Mouse (Mus musculus): ENCODE measurements around the gene Nedd8. TPM values are rescaled to one million over a fixed set of nuclear protein-coding genes. Genes with fewer than 3 reads are reported as not detected.

The Nedd8 gene
- polyA plus RNA-seq, 1 experiment from 2014 or later, result 573 TPM

GRCm38 (mm10) chr14:55615876-55616275, 56.0 kb downstream of the Nedd8 start:
- no peak for ATAC-seq (ENCODE audit: insufficient read depth, low FRiP score, low TSS enrichment)
- WGBS, result 53% methylated on average over 2 of the region's 2 CpGs
- no peak overlapping the region for H3K27ac ChIP-seq (ENCODE audit: low read depth, low read length)

GRCm38 (mm10) chr14:55614565-55615178, 57.3 kb downstream of the Nedd8 start:
- 78% methylated on average over 7 of the region's 7 CpGs for WGBS
- Histone ChIP-seq H3K4me2 (ENCODE audit: low read depth) (no peak overlapping the region), H3K27ac (ENCODE audit: low read depth, low read length) (no peak overlapping the region), H3K27me3 (ENCODE audit: control insufficient read depth, insufficient read depth, low read length) (no peaks in the 10 kb centered on the region), H3K4me1 (ENCODE audit: control insufficient read depth, insufficient read depth, low read length) (no peaks in the 10 kb centered on the region; the same call in 1 of the 2 replicates), H3K4me3 (ENCODE audit: low read depth, low read length) (no peak overlapping the region), H3K9me3 (ENCODE audit: control insufficient read depth, low read length) (no peaks in the 10 kb centered on the region), H3K36me3 (ENCODE audit: control insufficient read depth, insufficient read depth, low read length) (no peaks in the 10 kb centered on the region), H3K9ac (ENCODE audit: low read length) (no peak overlapping the region)
- no peak for ATAC-seq (ENCODE audit: insufficient read depth, low FRiP score, low TSS enrichment)
- no peak for DNase-seq (ENCODE audit: low spot score)

More at GRCm38 (mm10) chr14:55615876-55616275, 56.0 kb downstream of the Nedd8 start:
- no peak for DNase-seq (ENCODE audit: low spot score)
- no peaks in the 10 kb centered on the region for H3K36me3 ChIP-seq (ENCODE audit: control insufficient read depth, insufficient read depth, low read length)
- no peak overlapping the region for H3K4me2 ChIP-seq (ENCODE audit: low read depth)
- no peaks in the 10 kb centered on the region for H3K9me3 ChIP-seq (ENCODE audit: control insufficient read depth, low read length)
- H3K4me1 ChIP-seq (ENCODE audit: control insufficient read depth, insufficient read depth, low read length), result no peaks in the 10 kb centered on the region; the same call in 1 of the 2 replicates
- H3K9ac ChIP-seq (ENCODE audit: low read length), result no peak overlapping the region
- H3K27me3 ChIP-seq (ENCODE audit: control insufficient read depth, insufficient read depth, low read length), result no peaks in the 10 kb centered on the region
- no peak overlapping the region for H3K4me3 ChIP-seq (ENCODE audit: low read depth, low read length)

- ATAC-seq (ENCODE audit: insufficient read depth, low FRiP score, low TSS enrichment) (no peak), DNase-seq (ENCODE audit: low spot score) (no peak)
- Histone ChIP-seq H3K27me3 (ENCODE audit: control insufficient read depth, insufficient read depth, low read length) (no peaks in the 10 kb centered on the region), H3K4me3 (ENCODE audit: low read depth, low read length) (no peak overlapping the region), H3K9ac (ENCODE audit: low read length) (no peak overlapping the region), H3K4me2 (ENCODE audit: low read depth) (no peak overlapping the region), H3K9me3 (ENCODE audit: control insufficient read depth, low read length) (no peaks in the 10 kb centered on the region), H3K27ac (ENCODE audit: low read depth, low read length) (no peak overlapping the region), H3K4me1 (ENCODE audit: control insufficient read depth, insufficient read depth, low read length) (no peaks in the 10 kb centered on the region), H3K36me3 (ENCODE audit: control insufficient read depth, insufficient read depth, low read length) (peaks cover under 1% of the 10 kb centered on the region; the same call in 1 of the 2 replicates)
- 82% methylated on average over 6 of the region's 6 CpGs for WGBS
These were observed 58.6 kb downstream of the Nedd8 start for GRCm38 (mm10) chr14:55613346-55613745.

Other genes starting within 250 kb of the Nedd8 start
- 33.2 and 36.5 TPM in 2 replicates for gene Dhrs4, start 193.4 kb downstream of the Nedd8 start, polyA plus RNA-seq (2014; fragmentation: Nextera tagmentation; extraction: Ambion mirVana)
- gene Carmil3, start 181.5 kb downstream of the Nedd8 start, polyA plus RNA-seq (2014; fragmentation: Nextera tagmentation; extraction: Ambion mirVana), result 9.4 and 9.5 TPM in 2 replicates
- gene Cpne6, start 161.7 kb downstream of the Nedd8 start, polyA plus RNA-seq (2014; fragmentation: Nextera tagmentation; extraction: Ambion mirVana), result 0.99 and 1.7 TPM in 2 replicates
- gene Nrl, start 147.1 kb downstream of the Nedd8 start, polyA plus RNA-seq (2014; fragmentation: Nextera tagmentation; extraction: Ambion mirVana), result not detected in 2 replicates
- gene Pck2, start 131.9 kb downstream of the Nedd8 start, polyA plus RNA-seq (2014; fragmentation: Nextera tagmentation; extraction: Ambion mirVana), result 14.5 and 14.7 TPM in 2 replicates
- 84.4 and 85.1 TPM in 2 replicates for gene Dcaf11, start 112.1 kb downstream of the Nedd8 start, polyA plus RNA-seq (2014; fragmentation: Nextera tagmentation; extraction: Ambion mirVana)
- 0.80 TPM in 1 of 2 replicates, not detected in the other for gene A730061H03Rik, start 111.7 kb downstream of the Nedd8 start, polyA plus RNA-seq (2014; fragmentation: Nextera tagmentation; extraction: Ambion mirVana)
- 4.7 and 6.8 TPM in 2 replicates for gene Fitm1, start 96.5 kb downstream of the Nedd8 start, polyA plus RNA-seq (2014; fragmentation: Nextera tagmentation; extraction: Ambion mirVana)
- gene Psme1, start 94.0 kb downstream of the Nedd8 start, polyA plus RNA-seq (2014; fragmentation: Nextera tagmentation; extraction: Ambion mirVana), result 112 and 123 TPM in 2 replicates
- 6.0 and 7.6 TPM in 2 replicates for gene Emc9, start 86.8 kb downstream of the Nedd8 start, polyA plus RNA-seq (2014; fragmentation: Nextera tagmentation; extraction: Ambion mirVana)
- gene Psme2, start 81.0 kb downstream of the Nedd8 start, polyA plus RNA-seq (2014; fragmentation: Nextera tagmentation; extraction: Ambion mirVana), result 188 and 218 TPM in 2 replicates
- gene Rnf31, start 80.4 kb downstream of the Nedd8 start, polyA plus RNA-seq (2014; fragmentation: Nextera tagmentation; extraction: Ambion mirVana), result 10.2 and 13.0 TPM in 2 replicates
- 5.7 and 5.9 TPM in 2 replicates for gene Irf9, start 68.6 kb downstream of the Nedd8 start, polyA plus RNA-seq (2014; fragmentation: Nextera tagmentation; extraction: Ambion mirVana)
- 12.0 and 12.4 TPM in 2 replicates for gene Rec8, start 54.1 kb downstream of the Nedd8 start, polyA plus RNA-seq (2014; fragmentation: Nextera tagmentation; extraction: Ambion mirVana)
- 99.2 and 104 TPM in 2 replicates for gene Ipo4, start 36.2 kb downstream of the Nedd8 start, polyA plus RNA-seq (2014; fragmentation: Nextera tagmentation; extraction: Ambion mirVana)
- 1.0 and 1.6 TPM in 2 replicates for gene Gm49378, start 34.2 kb downstream of the Nedd8 start, polyA plus RNA-seq (2014; fragmentation: Nextera tagmentation; extraction: Ambion mirVana)
- 64.2 and 65.8 TPM in 2 replicates for gene Tm9sf1, start 28.3 kb downstream of the Nedd8 start, polyA plus RNA-seq (2014; fragmentation: Nextera tagmentation; extraction: Ambion mirVana)
- 0.89 and 0.93 TPM in 2 replicates for gene Tssk4, start 21.9 kb downstream of the Nedd8 start, polyA plus RNA-seq (2014; fragmentation: Nextera tagmentation; extraction: Ambion mirVana)
- gene Mdp1, start 11.6 kb downstream of the Nedd8 start, polyA plus RNA-seq (2014; fragmentation: Nextera tagmentation; extraction: Ambion mirVana), result 65.5 and 65.7 TPM in 2 replicates
- 53.1 and 66.7 TPM in 2 replicates for gene Gmpr2, start 183 bp downstream of the Nedd8 start, polyA plus RNA-seq (2014; fragmentation: Nextera tagmentation; extraction: Ambion mirVana)
- gene Tinf2, start 9.7 kb upstream of the Nedd8 start, polyA plus RNA-seq (2014; fragmentation: Nextera tagmentation; extraction: Ambion mirVana), result 50.7 and 61.2 TPM in 2 replicates
- gene Tgm1, start 41.8 kb upstream of the Nedd8 start, polyA plus RNA-seq (2014; fragmentation: Nextera tagmentation; extraction: Ambion mirVana), result 0.37 and 0.57 TPM in 2 replicates
- 26.5 and 29.3 TPM in 2 replicates for gene Rabggta, start 50.1 kb upstream of the Nedd8 start, polyA plus RNA-seq (2014; fragmentation: Nextera tagmentation; extraction: Ambion mirVana)
- gene Dhrs1, start 73.6 kb upstream of the Nedd8 start, polyA plus RNA-seq (2014; fragmentation: Nextera tagmentation; extraction: Ambion mirVana), result 68.6 and 76.8 TPM in 2 replicates
- gene Nop9, start 73.6 kb upstream of the Nedd8 start, polyA plus RNA-seq (2014; fragmentation: Nextera tagmentation; extraction: Ambion mirVana), result 51.9 and 53.8 TPM in 2 replicates
- 0.32 TPM in 1 of 2 replicates, not detected in the other for gene Cideb, start 86.3 kb upstream of the Nedd8 start, polyA plus RNA-seq (2014; fragmentation: Nextera tagmentation; extraction: Ambion mirVana)
- 0.20 and 0.52 TPM in 2 replicates for gene Ltb4r2, start 89.3 kb upstream of the Nedd8 start, polyA plus RNA-seq (2014; fragmentation: Nextera tagmentation; extraction: Ambion mirVana)
- gene Ltb4r1, start 93.8 kb upstream of the Nedd8 start, polyA plus RNA-seq (2014; fragmentation: Nextera tagmentation; extraction: Ambion mirVana), result 0.18 and 0.27 TPM in 2 replicates
- gene Adcy4, start 112.0 kb upstream of the Nedd8 start, polyA plus RNA-seq (2014; fragmentation: Nextera tagmentation; extraction: Ambion mirVana), result 8.9 and 9.0 TPM in 2 replicates
- 14.2 and 16.6 TPM in 2 replicates for gene Ripk3, start 116.7 kb upstream of the Nedd8 start, polyA plus RNA-seq (2014; fragmentation: Nextera tagmentation; extraction: Ambion mirVana)
- 25.9 and 33.7 TPM in 2 replicates for gene Nfatc4, start 151.0 kb upstream of the Nedd8 start, polyA plus RNA-seq (2014; fragmentation: Nextera tagmentation; extraction: Ambion mirVana)
- 15.1 and 16.0 TPM in 2 replicates for gene Nynrin, start 181.9 kb upstream of the Nedd8 start, polyA plus RNA-seq (2014; fragmentation: Nextera tagmentation; extraction: Ambion mirVana)
- gene Cbln3, start 212.3 kb upstream of the Nedd8 start, polyA plus RNA-seq (2014; fragmentation: Nextera tagmentation; extraction: Ambion mirVana), result 0.13 and 0.22 TPM in 2 replicates
- gene Khnyn, start 212.8 kb upstream of the Nedd8 start, polyA plus RNA-seq (2014; fragmentation: Nextera tagmentation; extraction: Ambion mirVana), result 11.8 and 13.0 TPM in 2 replicates
- gene Sdr39u1, start 228.2 kb upstream of the Nedd8 start, polyA plus RNA-seq (2014; fragmentation: Nextera tagmentation; extraction: Ambion mirVana), result 45.7 and 52.6 TPM in 2 replicates

All from neural tube, embryonic 11.5 days (tissue).